Mouse (Mus musculus): ENCODE results near the gene Gm49388. TPM values are rescaled to one million over a fixed set of nuclear protein-coding genes. Genes with fewer than 3 reads are reported as not detected.

The Gm49388 gene
- polyA plus RNA-seq, 1 experiment: 1.4 TPM

GRCm38 (mm10) chr7:127747559-127748234, 37.7 kb upstream of the Gm49388 start:
- peak overlapping the region; percentile 55 for H3K4me3 ChIP-seq (ENCODE audit: insufficient read depth, poor library complexity, severe bottlenecking)
- TF ChIP-seq MYOD1 (IDR thresholded peaks at IDR 0.05; ENCODE audit: control insufficient read depth, insufficient read length, low read depth): no peak
- TF ChIP-seq MYOG (IDR thresholded peaks at IDR 0.05; ENCODE audit: control insufficient read depth, extremely low read depth, insufficient read length): no peak
- no peak for TF ChIP-seq FOSL1 (IDR thresholded peaks at IDR 0.05; ENCODE audit: insufficient read depth, low read length, poor library complexity, severe bottlenecking)
- no peak for TF ChIP-seq MAX (IDR thresholded peaks at IDR 0.05)
- TF ChIP-seq USF1 (IDR thresholded peaks at IDR 0.05; ENCODE audit: low read depth): no peak
- no peak for TF ChIP-seq CTCF (IDR thresholded peaks at IDR 0.05; ENCODE audit: control insufficient read depth, insufficient read depth, insufficient read length)
- no peak for TF ChIP-seq CEBPB (IDR thresholded peaks at IDR 0.05; ENCODE audit: low read depth)
- peaks cover 24% of the 10 kb centered on the region for H3K36me3 ChIP-seq (ENCODE audit: control insufficient read depth, insufficient read depth)
- H3K27me3 ChIP-seq (ENCODE audit: control insufficient read depth, insufficient read depth, insufficient read length): no peaks in the 10 kb centered on the region
- peaks cover 11% of the 10 kb centered on the region for H3K79me2 ChIP-seq (ENCODE audit: control insufficient read depth, insufficient read depth)
- no peak overlapping the region for H3ac ChIP-seq (ENCODE audit: control insufficient read depth, insufficient read length, low read depth)
- no peaks in the 10 kb centered on the region for H3K79me3 ChIP-seq (ENCODE audit: low read depth)

GRCm38 (mm10) chr7:127748235-127748560, 37.2 kb upstream of the Gm49388 start:
- TF ChIP-seq MAX (IDR thresholded peaks at IDR 0.05) (no peak), CTCF (IDR thresholded peaks at IDR 0.05; ENCODE audit: control insufficient read depth, insufficient read depth, insufficient read length) (no peak), FOSL1 (IDR thresholded peaks at IDR 0.05; ENCODE audit: insufficient read depth, low read length, poor library complexity, severe bottlenecking) (no peak), CEBPB (IDR thresholded peaks at IDR 0.05; ENCODE audit: low read depth) (no peak), USF1 (IDR thresholded peaks at IDR 0.05; ENCODE audit: low read depth) (no peak), MYOD1 (IDR thresholded peaks at IDR 0.05; ENCODE audit: control insufficient read depth, insufficient read length, low read depth) (no peak), MYOG (IDR thresholded peaks at IDR 0.05; ENCODE audit: control insufficient read depth, extremely low read depth, insufficient read length) (no peak)
- Histone ChIP-seq H3ac (ENCODE audit: control insufficient read depth, insufficient read length, low read depth) (no peak overlapping the region), H3K27me3 (ENCODE audit: control insufficient read depth, insufficient read depth, insufficient read length) (no peaks in the 10 kb centered on the region), H3K79me2 (ENCODE audit: control insufficient read depth, insufficient read depth) (peaks cover 11% of the 10 kb centered on the region), H3K79me3 (ENCODE audit: low read depth) (no peaks in the 10 kb centered on the region), H3K4me3 (ENCODE audit: insufficient read depth, poor library complexity, severe bottlenecking) (no peak overlapping the region), H3K36me3 (ENCODE audit: control insufficient read depth, insufficient read depth) (peaks cover 29% of the 10 kb centered on the region)

GRCm38 (mm10) chr7:127750131-127751127, 35.0 kb upstream of the Gm49388 start:
- Histone ChIP-seq H3K36me3 (ENCODE audit: control insufficient read depth, insufficient read depth) (peaks cover 34% of the 10 kb centered on the region), H3K4me3 (ENCODE audit: insufficient read depth, poor library complexity, severe bottlenecking) (no peak overlapping the region)

GRCm38 (mm10) chr7:127751619-127752018, 33.8 kb upstream of the Gm49388 start:
- H3ac ChIP-seq (ENCODE audit: control insufficient read depth, insufficient read length, low read depth): no peak overlapping the region
- H3K79me2 ChIP-seq (ENCODE audit: control insufficient read depth, insufficient read depth): peaks cover 19% of the 10 kb centered on the region
- no peaks in the 10 kb centered on the region for H3K79me3 ChIP-seq (ENCODE audit: low read depth)
- peaks cover 37% of the 10 kb centered on the region for H3K36me3 ChIP-seq (ENCODE audit: control insufficient read depth, insufficient read depth)
- H3K27me3 ChIP-seq (ENCODE audit: control insufficient read depth, insufficient read depth, insufficient read length): no peaks in the 10 kb centered on the region
- no peak for TF ChIP-seq CEBPB (IDR thresholded peaks at IDR 0.05; ENCODE audit: low read depth)
- TF ChIP-seq FOSL1 (IDR thresholded peaks at IDR 0.05; ENCODE audit: insufficient read depth, low read length, poor library complexity, severe bottlenecking): no peak
- no peak for TF ChIP-seq MYOD1 (IDR thresholded peaks at IDR 0.05; ENCODE audit: control insufficient read depth, insufficient read length, low read depth)
- TF ChIP-seq MYOG (IDR thresholded peaks at IDR 0.05; ENCODE audit: control insufficient read depth, extremely low read depth, insufficient read length): no peak
- no peak for TF ChIP-seq CTCF (IDR thresholded peaks at IDR 0.05; ENCODE audit: control insufficient read depth, insufficient read depth, insufficient read length)
- TF ChIP-seq USF1 (IDR thresholded peaks at IDR 0.05; ENCODE audit: low read depth): no peak
- no peak for TF ChIP-seq MAX (IDR thresholded peaks at IDR 0.05)
- H3K4me3 ChIP-seq (ENCODE audit: insufficient read depth, poor library complexity, severe bottlenecking): no peak overlapping the region

More at GRCm38 (mm10) chr7:127750131-127751127, 35.0 kb upstream of the Gm49388 start:
- no peak for TF ChIP-seq MAX (IDR thresholded peaks at IDR 0.05)
- no peak for TF ChIP-seq MYOD1 (IDR thresholded peaks at IDR 0.05; ENCODE audit: control insufficient read depth, insufficient read length, low read depth)
- TF ChIP-seq MYOG (IDR thresholded peaks at IDR 0.05; ENCODE audit: control insufficient read depth, extremely low read depth, insufficient read length): no peak
- TF ChIP-seq CTCF (IDR thresholded peaks at IDR 0.05; ENCODE audit: control insufficient read depth, insufficient read depth, insufficient read length): no peak
- TF ChIP-seq FOSL1 (IDR thresholded peaks at IDR 0.05; ENCODE audit: insufficient read depth, low read length, poor library complexity, severe bottlenecking): no peak
- no peak for TF ChIP-seq CEBPB (IDR thresholded peaks at IDR 0.05; ENCODE audit: low read depth)
- TF ChIP-seq USF1 (IDR thresholded peaks at IDR 0.05; ENCODE audit: low read depth): no peak
- Histone ChIP-seq H3K79me3 (ENCODE audit: low read depth) (no peaks in the 10 kb centered on the region), H3K79me2 (ENCODE audit: control insufficient read depth, insufficient read depth) (peaks cover 17% of the 10 kb centered on the region), H3K27me3 (ENCODE audit: control insufficient read depth, insufficient read depth, insufficient read length) (no peaks in the 10 kb centered on the region), H3ac (ENCODE audit: control insufficient read depth, insufficient read length, low read depth) (no peak overlapping the region)

GRCm38 (mm10) chr7:127752069-127752468, 33.3 kb upstream of the Gm49388 start:
- H3K36me3 ChIP-seq (ENCODE audit: control insufficient read depth, insufficient read depth): peaks cover 40% of the 10 kb centered on the region

More at GRCm38 (mm10) chr7:127752069-127752468, 33.3 kb upstream of the Gm49388 start:
- peaks cover 18% of the 10 kb centered on the region for H3K79me2 ChIP-seq (ENCODE audit: control insufficient read depth, insufficient read depth)
- H3ac ChIP-seq (ENCODE audit: control insufficient read depth, insufficient read length, low read depth): no peak overlapping the region
- no peak overlapping the region for H3K4me3 ChIP-seq (ENCODE audit: insufficient read depth, poor library complexity, severe bottlenecking)
- H3K79me3 ChIP-seq (ENCODE audit: low read depth): no peaks in the 10 kb centered on the region
- H3K27me3 ChIP-seq (ENCODE audit: control insufficient read depth, insufficient read depth, insufficient read length): no peaks in the 10 kb centered on the region
- no peak for TF ChIP-seq MYOG (IDR thresholded peaks at IDR 0.05; ENCODE audit: control insufficient read depth, extremely low read depth, insufficient read length)
- TF ChIP-seq FOSL1 (IDR thresholded peaks at IDR 0.05; ENCODE audit: insufficient read depth, low read length, poor library complexity, severe bottlenecking): no peak

Data from C2C12 (cell line).